Mouse (Mus musculus): ENCODE measurements around the gene Tm7sf3. TPM values are rescaled to one million over a fixed set of nuclear protein-coding genes. Genes with fewer than 3 reads are reported as not detected.

Tm7sf3 gene
- polyA plus RNA-seq, 1 experiment from 2014 or later: 26.0 TPM

DNA sequence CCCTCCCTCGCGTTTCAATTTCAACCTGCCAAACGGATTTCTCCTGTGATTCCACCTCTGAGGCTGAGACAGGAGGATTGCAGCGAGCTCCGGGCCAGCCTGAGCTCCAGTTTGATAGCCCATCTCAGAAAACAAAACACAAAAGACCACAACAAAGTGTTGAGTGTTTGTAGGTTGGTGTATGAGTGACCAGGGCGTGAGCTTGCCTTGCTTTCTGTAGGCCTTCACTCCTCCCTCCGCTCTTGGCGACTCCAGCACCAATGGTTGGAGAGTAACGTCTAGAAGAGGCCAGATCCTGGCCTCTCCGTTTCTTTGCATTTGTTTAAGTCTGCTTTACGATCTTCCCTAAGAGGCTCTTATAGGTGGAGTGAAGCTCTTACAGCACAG is 553 bp upstream of the Tm7sf3 start:
- 42% methylated on average over 11 of the region's 11 CpGs for WGBS
- peak overlapping the region; percentile 85 for H3K9ac ChIP-seq
- no peaks in the 10 kb centered on the region for H3K36me3 ChIP-seq (replicated peaks)
- H3K4me3 ChIP-seq (replicated peaks): peak overlapping the region; percentile 84
- ATAC-seq (ENCODE audit: low FRiP score): no peak
- H3K4me1 ChIP-seq: peaks cover 8% of the 10 kb centered on the region
- H3K9me3 ChIP-seq: no peaks in the 10 kb centered on the region
- no peaks in the 10 kb centered on the region for H3K27me3 ChIP-seq
- no peak overlapping the region for H3K27ac ChIP-seq
- H3K4me2 ChIP-seq: peak overlapping the region; percentile 81

DNA sequence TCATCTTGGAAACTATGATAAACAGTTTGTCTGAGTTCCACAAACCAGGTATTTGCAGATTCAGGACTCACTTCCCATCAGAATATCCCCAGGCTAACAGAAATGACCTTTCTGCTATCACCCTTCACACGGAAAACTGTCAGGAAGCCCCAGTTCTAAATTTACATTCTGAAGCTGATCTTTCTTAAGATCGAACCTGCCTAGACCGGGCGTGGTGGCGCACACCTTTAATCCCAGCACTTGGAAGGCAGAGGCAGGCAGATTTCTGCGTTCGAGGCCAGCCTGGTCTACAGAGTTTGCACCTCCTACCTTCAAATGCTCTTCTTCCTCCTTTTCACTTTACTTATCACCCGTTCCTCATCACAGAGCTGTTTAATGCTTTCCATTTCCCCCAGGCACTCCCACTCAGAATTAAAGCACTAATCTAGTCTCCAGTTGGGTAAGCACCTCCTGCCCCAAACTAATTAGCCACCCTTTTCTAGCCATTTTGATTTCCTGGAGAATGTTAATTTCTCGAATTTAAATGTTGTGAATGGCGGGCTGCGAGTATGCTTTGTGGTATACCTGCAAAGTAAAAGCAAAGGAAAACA is 908 bp downstream of the Tm7sf3 start:
- peak overlapping the region; percentile 84 for H3K4me3 ChIP-seq (replicated peaks)
- 0 out of 2 replicates have a peak, but pooled peaks have one; percentile 1 for ATAC-seq (ENCODE audit: low FRiP score)
- H3K36me3 ChIP-seq (replicated peaks): no peaks in the 10 kb centered on the region
- H3K9me3 ChIP-seq: no peaks in the 10 kb centered on the region
- peak overlapping the region; percentile 45; the same call in 1 of the 2 replicates for H3K9ac ChIP-seq
- no peaks in the 10 kb centered on the region for H3K27me3 ChIP-seq
- peaks cover 8% of the 10 kb centered on the region for H3K4me1 ChIP-seq
- peak overlapping the region; percentile 81 for H3K4me2 ChIP-seq
- no peak overlapping the region for H3K27ac ChIP-seq
- 75% methylated on average over 11 of the region's 11 CpGs for WGBS

DNA sequence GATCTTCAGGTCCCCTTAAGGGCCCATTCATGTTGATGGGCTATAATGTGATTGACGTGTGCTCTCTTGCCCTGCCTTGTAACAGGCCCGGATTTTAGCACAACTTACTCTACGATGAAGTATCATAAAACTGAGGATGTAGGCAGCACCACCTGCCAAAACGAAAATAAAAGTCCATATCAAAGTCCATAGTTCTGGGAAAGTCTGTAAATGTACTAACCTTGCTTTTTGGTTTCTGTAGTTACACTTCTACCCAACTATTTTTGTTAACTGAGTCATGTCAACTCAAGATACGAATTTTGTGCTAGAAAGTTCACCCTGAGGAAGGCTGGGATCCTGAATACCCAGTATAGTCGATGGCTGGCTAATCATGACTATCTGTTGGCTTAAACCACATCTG is 1.6 kb downstream of the Tm7sf3 start:
- no peak overlapping the region for H3K27ac ChIP-seq
- 93% methylated on average over 6 of the region's 6 CpGs for WGBS
- no peak overlapping the region for H3K4me2 ChIP-seq
- H3K9ac ChIP-seq: no peak overlapping the region
- no peak for ATAC-seq (ENCODE audit: low FRiP score)
- no peak overlapping the region for H3K4me3 ChIP-seq (replicated peaks)
- no peaks in the 10 kb centered on the region for H3K9me3 ChIP-seq
- no peaks in the 10 kb centered on the region for H3K36me3 ChIP-seq (replicated peaks)
- H3K27me3 ChIP-seq: no peaks in the 10 kb centered on the region
- H3K4me1 ChIP-seq: peaks cover 8% of the 10 kb centered on the region

DNA sequence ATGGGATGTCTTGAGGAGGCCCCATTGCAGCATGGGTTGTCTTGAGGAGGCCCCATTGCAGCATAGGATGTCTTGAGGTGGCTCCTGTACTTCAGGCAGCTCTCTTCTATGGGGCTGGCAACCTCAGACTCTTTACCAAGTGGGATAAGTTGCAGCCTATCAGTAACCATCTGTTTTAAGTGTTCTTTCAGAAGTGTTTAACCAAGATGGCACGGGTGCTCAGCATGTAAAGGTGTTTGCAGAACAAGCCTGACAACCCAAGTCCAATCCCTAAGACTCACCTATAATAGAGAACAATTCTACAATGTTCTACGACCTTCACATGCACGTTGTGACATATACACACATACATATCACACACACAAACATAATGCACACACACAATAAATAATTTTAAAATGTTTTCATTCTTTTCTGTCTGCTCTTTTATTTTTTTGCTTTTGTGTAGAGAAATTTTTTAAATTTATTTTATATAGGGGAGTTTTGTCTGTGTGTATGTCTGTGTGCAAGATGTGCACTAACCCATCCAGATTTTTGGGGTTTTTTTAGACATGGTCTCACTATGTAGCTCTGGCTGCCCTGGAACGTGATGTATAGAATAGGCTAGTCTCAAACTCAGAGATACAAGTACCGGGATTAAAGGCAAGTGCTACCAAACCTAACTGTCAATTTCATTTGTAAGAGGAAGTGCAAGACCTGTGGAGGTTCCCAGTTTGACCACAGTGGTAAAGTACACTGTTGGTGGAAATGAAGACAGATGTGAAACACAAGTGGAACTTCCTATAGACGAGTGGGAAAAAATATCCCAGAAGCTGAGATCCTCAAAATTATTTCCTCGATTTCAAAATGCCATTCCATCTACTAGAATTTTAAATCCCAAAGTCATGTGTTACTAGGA is 2.3 kb downstream of the Tm7sf3 start:
- Histone ChIP-seq H3K9ac (no peak overlapping the region), H3K36me3 (replicated peaks) (no peaks in the 10 kb centered on the region), H3K27me3 (no peaks in the 10 kb centered on the region), H3K4me3 (replicated peaks) (no peak overlapping the region), H3K9me3 (no peaks in the 10 kb centered on the region), H3K4me2 (no peak overlapping the region), H3K4me1 (peaks cover 8% of the 10 kb centered on the region), H3K27ac (no peak overlapping the region)
- no peak for ATAC-seq (ENCODE audit: low FRiP score)
- WGBS: 91% methylated on average over 7 of the region's 7 CpGs

DNA sequence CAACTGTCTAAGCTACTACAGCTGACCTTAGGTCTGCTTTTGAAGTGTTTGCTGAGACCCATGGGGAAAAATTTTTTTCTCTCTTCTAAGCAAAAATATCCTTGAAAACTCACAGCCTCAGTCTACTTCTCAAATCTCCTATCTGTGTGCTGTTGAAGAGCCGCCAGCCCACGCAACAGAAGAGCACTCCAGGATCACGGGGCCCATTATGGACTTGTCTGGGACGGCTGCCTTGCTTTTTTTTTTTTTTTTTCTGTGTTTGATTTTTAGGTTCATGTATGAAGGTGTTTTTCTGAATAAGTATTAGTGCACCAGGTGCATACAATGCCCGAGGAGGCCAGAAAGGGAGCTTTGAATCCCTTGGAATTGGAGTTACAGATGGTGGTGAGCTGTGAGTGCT is 6.1 kb downstream of the Tm7sf3 start:
- H3K4me3 ChIP-seq (replicated peaks): no peak overlapping the region
- no peaks in the 10 kb centered on the region for H3K36me3 ChIP-seq (replicated peaks)
- no peaks in the 10 kb centered on the region for H3K27me3 ChIP-seq
- no peak overlapping the region for H3K27ac ChIP-seq
- peaks cover 17% of the 10 kb centered on the region for H3K4me1 ChIP-seq
- no peaks in the 10 kb centered on the region for H3K9me3 ChIP-seq
- no peak for ATAC-seq (ENCODE audit: low FRiP score)
- H3K9ac ChIP-seq: no peak overlapping the region
- WGBS: 86% methylated on average over 5 of the region's 5 CpGs
- no peak overlapping the region for H3K4me2 ChIP-seq

DNA sequence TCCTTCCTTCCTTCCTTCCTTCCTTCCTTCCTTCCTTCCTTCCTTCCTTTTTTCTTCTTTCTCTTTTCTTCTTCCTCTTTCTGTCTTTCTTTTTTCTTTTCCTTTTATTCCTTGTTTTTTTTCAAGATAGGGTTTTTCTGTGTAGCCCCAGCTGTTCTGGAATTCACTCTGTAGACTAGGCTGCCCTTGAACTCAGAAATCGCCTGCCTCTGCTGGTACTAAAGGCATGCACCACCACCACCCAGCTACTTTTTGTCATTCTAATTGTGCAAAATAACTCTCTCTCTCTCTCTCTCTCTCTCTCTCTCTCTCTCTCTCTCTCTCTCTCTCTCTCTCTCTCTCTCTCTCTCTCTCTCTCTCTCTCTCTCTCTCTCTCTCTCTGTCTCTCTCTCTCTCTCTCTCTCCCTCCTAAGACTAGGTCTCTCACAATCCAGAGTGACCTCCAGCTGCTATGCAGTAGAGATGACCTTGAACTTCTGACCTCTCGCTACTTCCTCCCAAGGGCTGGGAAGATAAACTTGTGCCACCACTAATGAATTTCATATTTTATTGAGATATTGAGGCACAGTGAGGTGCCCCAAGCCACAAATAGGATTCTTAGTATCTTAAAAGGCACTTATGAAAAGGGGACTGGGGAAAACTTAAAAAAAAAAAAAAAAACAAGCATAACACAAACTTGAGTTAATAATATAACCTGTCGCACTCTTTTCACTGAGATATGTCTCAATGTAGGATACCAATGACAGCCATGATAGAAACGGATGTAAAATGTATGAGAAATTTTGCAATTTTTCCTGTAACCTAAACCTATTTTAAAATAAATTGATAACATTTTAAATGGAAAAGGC is 7.6 kb downstream of the Tm7sf3 start:
- H3K27me3 ChIP-seq: no peaks in the 10 kb centered on the region
- peaks cover 17% of the 10 kb centered on the region for H3K4me1 ChIP-seq
- peak overlapping the region; percentile 56 for H3K4me2 ChIP-seq
- H3K9me3 ChIP-seq: no peaks in the 10 kb centered on the region
- no peaks in the 10 kb centered on the region for H3K36me3 ChIP-seq (replicated peaks)
- no peak for ATAC-seq (ENCODE audit: low FRiP score)
- H3K4me3 ChIP-seq (replicated peaks): peak overlapping the region; percentile 74
- 67% methylated on average over 4 of the region's 4 CpGs for WGBS
- H3K9ac ChIP-seq: no peak overlapping the region
- H3K27ac ChIP-seq: no peak overlapping the region

DNA sequence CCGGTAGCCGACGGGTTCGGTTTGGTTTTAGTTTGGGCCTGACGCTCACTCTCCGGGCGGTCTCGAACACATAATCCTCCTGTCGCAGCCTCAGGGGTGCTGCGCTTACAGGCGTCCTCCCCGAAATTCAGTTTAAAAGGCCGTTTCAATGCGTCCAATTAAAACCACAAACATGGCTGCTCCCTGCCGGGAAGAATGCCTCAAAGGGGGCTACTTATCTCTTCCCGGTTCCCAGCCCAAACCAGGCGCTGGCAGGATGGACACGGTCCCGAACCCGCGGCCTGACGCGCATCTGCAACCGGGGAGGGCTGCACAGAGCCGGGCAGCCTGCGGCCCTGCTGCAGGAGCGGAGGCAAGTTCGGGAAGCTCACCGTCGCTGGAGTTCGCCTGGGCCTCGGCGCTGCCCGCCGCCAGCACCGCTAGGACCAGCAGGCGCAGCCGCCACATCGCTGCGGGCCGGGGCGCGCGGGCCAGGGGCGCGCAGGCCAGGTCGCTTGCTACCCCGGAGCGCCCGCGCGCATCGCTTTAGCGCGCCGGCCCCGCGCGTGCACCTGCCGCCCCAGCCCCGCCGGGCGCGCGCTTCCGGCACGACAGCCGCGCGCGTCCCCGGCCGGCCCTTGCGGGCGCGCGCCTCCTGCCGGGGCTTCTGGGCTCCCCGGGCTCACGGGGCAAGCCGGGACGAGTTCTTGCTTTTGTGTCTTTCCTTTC is 8.5 kb downstream of the Tm7sf3 start:
- ATAC-seq (ENCODE audit: low FRiP score): peak; percentile 94
- H3K9ac ChIP-seq: peak overlapping the region; percentile 72
- under 1% methylated on average over 63 of the region's 82 CpGs for WGBS

DNA sequence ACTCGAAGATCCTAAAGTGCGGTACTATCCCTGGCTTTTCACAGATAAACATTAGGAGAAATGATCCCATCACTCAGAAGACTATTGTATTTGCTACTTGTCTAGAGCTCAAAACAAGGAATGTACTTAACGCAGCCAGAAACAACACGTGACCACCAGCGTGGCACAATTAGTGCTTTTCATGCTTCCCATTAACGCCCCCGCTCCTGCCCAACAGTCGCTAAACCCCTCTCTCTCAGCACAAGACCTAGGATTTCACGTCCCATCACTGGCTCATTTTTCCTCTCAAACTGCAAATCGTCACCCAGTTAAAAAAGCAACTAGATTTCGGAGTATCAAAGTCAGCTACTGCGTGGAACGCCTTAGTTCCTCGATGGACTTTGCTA is 9.0 kb downstream of the Tm7sf3 start:
- Histone ChIP-seq H3K27me3 (no peaks in the 10 kb centered on the region), H3K9me3 (no peaks in the 10 kb centered on the region), H3K27ac (peak overlapping the region; percentile 86; the same call in 1 of the 2 replicates), H3K36me3 (replicated peaks) (no peaks in the 10 kb centered on the region), H3K9ac (peak overlapping the region; percentile 72), H3K4me3 (replicated peaks) (peak overlapping the region; percentile 74), H3K4me2 (peak overlapping the region; percentile 56), H3K4me1 (peaks cover 17% of the 10 kb centered on the region)
- ATAC-seq (ENCODE audit: low FRiP score): peak; percentile 57
- 9% methylated on average over 14 of the region's 14 CpGs for WGBS

More for the DNA sequence above, 8.5 kb downstream of the Tm7sf3 start:
- no peaks in the 10 kb centered on the region for H3K27me3 ChIP-seq
- peak overlapping the region; percentile 86 for H3K27ac ChIP-seq
- no peaks in the 10 kb centered on the region for H3K36me3 ChIP-seq (replicated peaks)
- H3K4me3 ChIP-seq (replicated peaks): peak overlapping the region; percentile 74
- peak overlapping the region; percentile 56 for H3K4me2 ChIP-seq
- peaks cover 17% of the 10 kb centered on the region for H3K4me1 ChIP-seq
- H3K9me3 ChIP-seq: no peaks in the 10 kb centered on the region

DNA sequence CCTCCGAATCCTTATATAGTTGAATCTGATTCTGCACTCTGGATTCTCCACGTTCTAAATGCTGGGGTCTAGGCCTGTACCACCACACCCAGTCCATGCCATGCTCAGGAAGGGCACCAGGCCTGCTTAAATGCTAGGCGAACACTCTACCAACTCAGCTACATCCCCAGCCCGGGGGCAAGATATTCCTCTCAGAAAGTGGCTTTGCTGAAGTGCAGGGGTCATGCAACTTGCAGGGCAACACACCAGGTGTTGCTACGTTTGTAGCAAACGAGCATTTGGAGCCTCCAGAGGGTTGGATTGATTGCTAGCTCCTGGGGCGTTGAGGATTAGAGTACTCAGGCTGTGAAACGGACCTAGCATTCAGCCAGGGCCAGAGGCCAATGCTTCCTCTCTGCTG is 9.5 kb downstream of the Tm7sf3 start:
- H3K4me3 ChIP-seq (replicated peaks): peak overlapping the region; percentile 74
- H3K27me3 ChIP-seq: no peaks in the 10 kb centered on the region
- H3K4me2 ChIP-seq: peak overlapping the region; percentile 56
- no peak overlapping the region for H3K9ac ChIP-seq
- H3K4me1 ChIP-seq: peaks cover 19% of the 10 kb centered on the region
- H3K36me3 ChIP-seq (replicated peaks): no peaks in the 10 kb centered on the region
- no peaks in the 10 kb centered on the region for H3K9me3 ChIP-seq
- H3K27ac ChIP-seq: 0 out of 2 replicates have a peak overlapping the region, but pooled peaks have one; percentile 1
- WGBS: 35% methylated on average over 8 of the region's 8 CpGs
- ATAC-seq (ENCODE audit: low FRiP score): peak; percentile 8; the same call in 1 of the 2 replicates

DNA sequence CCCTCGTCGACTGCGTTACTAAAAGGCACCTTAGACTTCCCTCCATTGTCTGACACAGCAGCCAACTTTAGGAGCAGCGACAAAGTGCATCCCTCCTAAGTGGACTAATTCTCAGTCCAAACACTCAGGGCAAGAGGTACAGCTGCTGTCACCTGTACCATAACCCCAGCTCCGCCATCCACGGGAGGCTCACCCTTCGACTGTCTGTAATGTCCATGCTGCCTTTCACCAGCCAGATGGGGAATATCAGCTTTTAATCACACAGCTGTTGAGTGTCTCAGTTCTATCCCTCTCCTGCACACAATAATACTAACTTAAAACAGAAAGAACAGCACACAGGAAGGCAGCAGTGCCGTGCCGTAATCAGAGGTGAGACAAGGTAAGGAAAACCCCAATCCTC is 10.2 kb downstream of the Tm7sf3 start:
- H3K9ac ChIP-seq: no peak overlapping the region
- no peak overlapping the region for H3K27ac ChIP-seq
- H3K4me3 ChIP-seq (replicated peaks): no peak overlapping the region
- no peak overlapping the region for H3K4me2 ChIP-seq
- no peaks in the 10 kb centered on the region for H3K36me3 ChIP-seq (replicated peaks)
- no peaks in the 10 kb centered on the region for H3K27me3 ChIP-seq
- no peaks in the 10 kb centered on the region for H3K9me3 ChIP-seq
- ATAC-seq (ENCODE audit: low FRiP score): no peak
- WGBS: 85% methylated on average over 9 of the region's 9 CpGs
- H3K4me1 ChIP-seq: peaks cover 21% of the 10 kb centered on the region

DNA sequence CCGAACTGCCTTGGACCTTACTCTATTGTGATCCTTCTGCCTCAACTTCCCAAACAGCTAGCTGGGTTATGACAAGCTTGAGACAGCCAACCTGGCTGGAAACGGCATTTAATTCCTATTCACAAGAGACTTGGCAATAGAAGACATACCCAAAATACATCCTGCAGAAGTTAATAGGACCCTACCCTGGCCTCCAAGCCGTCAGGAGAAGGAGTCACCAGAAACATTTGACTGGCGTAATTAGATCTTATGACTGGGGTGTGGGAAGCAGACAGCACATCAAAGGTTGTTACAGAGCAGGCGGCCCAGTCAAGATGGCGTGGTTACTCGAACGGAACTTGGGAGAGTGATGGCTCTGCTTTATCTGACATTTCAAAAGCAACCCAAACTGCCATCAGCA is 10.8 kb downstream of the Tm7sf3 start:
- Histone ChIP-seq H3K4me3 (replicated peaks) (no peak overlapping the region), H3K27me3 (no peaks in the 10 kb centered on the region), H3K9ac (no peak overlapping the region), H3K4me2 (no peak overlapping the region), H3K27ac (no peak overlapping the region), H3K9me3 (no peaks in the 10 kb centered on the region), H3K36me3 (replicated peaks) (no peaks in the 10 kb centered on the region), H3K4me1 (peaks cover 21% of the 10 kb centered on the region)
- 75% methylated on average over 8 of the region's 8 CpGs for WGBS
- ATAC-seq (ENCODE audit: low FRiP score): no peak
